Mouse (Mus musculus) forebrain, embryonic 11.5 days (tissue): ENCODE data around the gene Myo9b. TPM values are rescaled to one million over a fixed set of nuclear protein-coding genes. Genes with fewer than 3 reads are reported as not detected.
"Not testable (repeated sequence)": the region's sequence is repeated elsewhere in the genome, so short reads cannot be mapped to it uniquely, and the experiment has no call there.

Experiments
- ATAC-seq: fragments of 200-750 bp; cut with Nextera tagmentation; replicated peaks from 2 replicates; pipeline ENCODE4 v1.8.0; 2017; ENCODE audit warnings: moderate TSS enrichment; ENCODE audit not compliant: low FRiP score
- DNase-seq: peaks from one replicate; pipeline ENCODE4 v3.0.0-alpha.2; 2017; ENCODE audit warnings: low spot score
- H3K27ac ChIP-seq: fragments of 300-500 bp; sonication (generic); 2 replicates; pipeline ENCODE4 v1.5.1; 2014; ENCODE audit warnings: low read depth, low read length
- H3K27me3 ChIP-seq: fragments of 300-500 bp; sonication (generic); 2 replicates; pipeline ENCODE4 v1.6.1; 2014; ENCODE audit warnings: mild to moderate bottlenecking, low read length, mixed read lengths; ENCODE audit not compliant: control insufficient read depth, insufficient read depth
- H3K36me3 ChIP-seq: fragments of 300-500 bp; sonication (generic); 2 replicates; pipeline ENCODE4 v1.6.1; 2014; ENCODE audit warnings: mild to moderate bottlenecking, low read length, moderate library complexity, mixed read lengths; ENCODE audit not compliant: control insufficient read depth, insufficient read depth
- H3K4me1 ChIP-seq: fragments of 300-500 bp; sonication (generic); replicated peaks from 2 replicates; pipeline ENCODE4 v1.6.1; 2014; ENCODE audit warnings: low read length, mixed read lengths; ENCODE audit not compliant: control insufficient read depth, insufficient read depth
- H3K4me2 ChIP-seq: fragments of 300-500 bp; sonication (generic); 2 replicates; pipeline ENCODE4 v1.6.1; 2014; ENCODE audit warnings: low read depth, mild to moderate bottlenecking, low read length, moderate library complexity, mixed read lengths; ENCODE audit not compliant: severe bottlenecking
- H3K4me3 ChIP-seq: fragments of 300-500 bp; sonication (generic); 2 replicates; pipeline ENCODE4 v1.5.1; 2014; ENCODE audit warnings: low read depth, low read length
- H3K9ac ChIP-seq: fragments of 300-500 bp; sonication (generic); 2 replicates; pipeline ENCODE4 v1.6.1; 2014; ENCODE audit warnings: low read length
- H3K9me3 ChIP-seq: fragments of 300-500 bp; sonication (generic); 2 replicates; pipeline ENCODE4 v1.6.1; 2016; ENCODE audit warnings: low read length, mixed read lengths; ENCODE audit not compliant: control insufficient read depth
- WGBS: fragments of 180-500 bp; shearing (Covaris S2); extraction: QIAGEN DNeasy Blood & Tissue Kit; methylation state at CpG from one replicate; pipeline ENCODE4 v1.1.7; 2014; 5-methylcytosine and 5-hydroxymethylcytosine counted together
- polyA plus RNA-seq: library from polyadenylated mRNA; unstranded; fragments of >200 nt; fragmentation: Nextera tagmentation; extraction: Ambion mirVana; gene quantifications from 2 replicates; pipeline ENCODE4 v1.2.1, GENCODE M21; 2014

The Myo9b gene
- polyA plus RNA-seq, 1 experiment from 2014 or later, result 24.3 TPM

- Histone ChIP-seq H3K9me3 (no peaks in the 10 kb centered on the region), H3K27ac (no peak overlapping the region), H3K27me3 (no peaks in the 10 kb centered on the region), H3K36me3 (no peaks in the 10 kb centered on the region), H3K9ac (peak overlapping the region; percentile 77), H3K4me1 (peaks cover 2% of the 10 kb centered on the region; the same call in 1 of the 2 replicates), H3K4me2 (peak overlapping the region; percentile 75), H3K4me3 (peak overlapping the region; percentile 83)
- DNase-seq (no peak), ATAC-seq (no peak)
- 33% methylated on average over 5 of the region's 5 CpGs for WGBS
Measured at GRCm38 (mm10) chr8:71271630-71272029, 884 bp upstream of the Myo9b start.

DNA sequence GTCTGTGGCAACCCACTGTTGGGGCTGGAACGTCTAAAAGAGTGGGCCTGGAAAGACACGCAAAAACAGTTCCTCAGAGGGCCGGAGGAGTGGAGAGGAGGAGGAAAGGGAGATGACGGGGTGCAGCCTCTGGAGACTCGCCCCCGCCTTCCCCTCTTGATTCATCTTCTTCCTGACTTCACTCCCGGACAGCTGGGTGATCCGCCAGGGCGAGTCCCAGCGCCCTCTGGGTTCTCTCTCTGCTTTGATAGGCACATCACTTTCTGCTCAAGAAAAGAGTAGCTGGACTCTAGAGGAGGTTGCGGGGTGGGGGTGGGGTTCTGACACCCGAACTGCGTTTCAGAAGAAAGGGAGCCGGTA lies 617 bp downstream of the Myo9b start:
- Histone ChIP-seq H3K9me3 (no peaks in the 10 kb centered on the region), H3K9ac (peak overlapping the region; percentile 75), H3K27me3 (no peaks in the 10 kb centered on the region), H3K4me3 (peak overlapping the region; percentile 83), H3K36me3 (no peaks in the 10 kb centered on the region), H3K4me1 (peaks cover 2% of the 10 kb centered on the region; the same call in 1 of the 2 replicates), H3K27ac (no peak overlapping the region), H3K4me2 (peak overlapping the region; percentile 75)
- WGBS, result under 1% methylated on average over 14 of the region's 14 CpGs
- DNase-seq (no peak), ATAC-seq (no peak)

GRCm38 (mm10) chr8:71274478-71274877 lies 2.0 kb downstream of the Myo9b start:
- Histone ChIP-seq H3K4me1 (peaks cover 2% of the 10 kb centered on the region; the same call in 1 of the 2 replicates), H3K27ac (no peak overlapping the region), H3K27me3 (no peaks in the 10 kb centered on the region), H3K4me3 (no peak overlapping the region), H3K36me3 (no peaks in the 10 kb centered on the region), H3K9me3 (no peaks in the 10 kb centered on the region), H3K4me2 (no peak overlapping the region), H3K9ac (no peak overlapping the region)
- no peak for DNase-seq
- no peak for ATAC-seq

DNA sequence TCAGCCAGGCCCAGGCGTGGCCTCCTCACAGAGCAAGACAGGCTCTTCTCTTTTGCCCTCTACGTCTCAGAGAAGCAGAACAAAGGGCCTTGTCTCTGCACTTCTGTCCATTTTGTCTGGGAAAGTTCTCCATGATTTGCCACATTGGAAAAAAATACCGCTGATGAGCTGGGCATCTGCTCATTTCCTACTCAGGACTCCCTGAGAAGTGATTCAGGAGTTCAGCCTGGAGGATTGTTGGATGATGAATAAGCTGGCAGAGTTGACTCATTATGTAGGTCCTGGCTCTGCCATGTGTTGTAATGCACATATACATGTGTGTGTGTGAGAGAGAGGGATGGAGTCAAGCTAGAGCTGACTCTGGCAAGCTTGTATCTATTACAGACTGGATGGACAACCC lies 3.7 kb downstream of the Myo9b start:
- H3K27ac ChIP-seq, result no peak overlapping the region
- no peak for ATAC-seq

DNA sequence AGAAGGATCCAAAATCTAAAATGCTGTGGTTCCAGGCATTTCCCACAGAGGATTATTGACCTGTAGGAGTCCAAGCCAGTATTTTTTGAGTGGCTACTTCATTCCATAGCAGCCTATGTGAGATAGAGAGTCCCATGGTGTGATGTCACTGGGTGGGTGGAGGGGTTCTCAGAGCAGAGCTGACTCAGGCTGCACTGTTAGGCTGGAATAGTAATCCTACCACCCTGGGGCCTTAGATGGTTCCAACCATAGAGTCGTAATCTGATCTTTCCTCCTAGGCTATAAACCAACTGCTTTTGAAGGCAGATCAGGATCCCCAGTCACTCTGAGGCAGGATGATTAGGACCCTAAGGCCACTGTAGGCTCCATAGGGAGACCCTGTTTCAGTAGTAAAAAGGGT lies 6.9 kb downstream of the Myo9b start:
- not testable (repeated sequence) for H3K36me3 ChIP-seq, ATAC-seq, H3K9me3 ChIP-seq, H3K27ac ChIP-seq, H3K4me1 ChIP-seq, H3K9ac ChIP-seq, H3K4me3 ChIP-seq, H3K4me2 ChIP-seq, DNase-seq, H3K27me3 ChIP-seq
- WGBS, result 94% methylated on average over 1 of the region's 1 CpGs

More for the DNA sequence above, 3.7 kb downstream of the Myo9b start:
- DNase-seq, result no peak
- H3K4me1 ChIP-seq, result peaks cover 2% of the 10 kb centered on the region; the same call in 1 of the 2 replicates
- H3K4me2 ChIP-seq, result no peak overlapping the region
- H3K36me3 ChIP-seq, result no peaks in the 10 kb centered on the region
- no peak overlapping the region for H3K4me3 ChIP-seq
- WGBS, result 88% methylated on average over 3 of the region's 3 CpGs
- H3K9me3 ChIP-seq, result no peaks in the 10 kb centered on the region
- H3K9ac ChIP-seq, result no peak overlapping the region
- no peaks in the 10 kb centered on the region for H3K27me3 ChIP-seq

- not testable (repeated sequence) for H3K4me1 ChIP-seq, H3K27ac ChIP-seq, H3K4me2 ChIP-seq, DNase-seq, H3K4me3 ChIP-seq, H3K27me3 ChIP-seq, H3K9me3 ChIP-seq, H3K36me3 ChIP-seq, ATAC-seq, H3K9ac ChIP-seq
- WGBS, result 84% methylated on average over 1 of the region's 1 CpGs
Measured at GRCm38 (mm10) chr8:71281731-71282130, 9.2 kb downstream of the Myo9b start.

DNA sequence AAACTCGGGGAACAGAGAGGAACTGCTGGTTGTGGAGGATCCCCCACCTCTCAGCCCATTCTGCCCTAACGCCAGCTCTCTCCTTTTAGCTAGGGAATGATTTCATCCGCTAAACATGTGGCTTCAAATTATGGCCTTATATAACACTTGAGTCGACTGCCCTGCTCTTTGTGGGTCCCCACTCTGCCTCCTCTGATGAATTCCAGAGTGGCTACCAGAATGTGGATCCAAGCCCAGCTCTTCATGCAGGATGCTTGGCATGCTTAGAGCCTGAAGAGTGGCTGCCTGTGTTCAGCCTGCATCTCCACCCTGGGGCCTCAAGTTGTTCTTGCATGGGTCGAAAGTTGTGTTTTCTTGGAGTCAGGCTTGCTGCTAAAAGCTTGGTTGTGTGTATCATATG lies 10.1 kb downstream of the Myo9b start:
- no peak overlapping the region for H3K9ac ChIP-seq
- no peak overlapping the region for H3K27ac ChIP-seq
- WGBS, result 85% methylated on average over 5 of the region's 5 CpGs
- DNase-seq, result no peak
- ATAC-seq, result no peak
- no peaks in the 10 kb centered on the region for H3K9me3 ChIP-seq
- H3K4me2 ChIP-seq, result no peak overlapping the region
- H3K4me3 ChIP-seq, result no peak overlapping the region
- H3K36me3 ChIP-seq, result no peaks in the 10 kb centered on the region
- no peaks in the 10 kb centered on the region for H3K27me3 ChIP-seq
- H3K4me1 ChIP-seq, result no peaks in the 10 kb centered on the region

- H3K36me3 ChIP-seq, H3K27ac ChIP-seq, H3K27me3 ChIP-seq, DNase-seq, H3K9me3 ChIP-seq, H3K9ac ChIP-seq, H3K4me3 ChIP-seq, H3K4me1 ChIP-seq, H3K4me2 ChIP-seq, ATAC-seq: not testable (repeated sequence)
- 83% methylated on average over 2 of the region's 2 CpGs for WGBS
Measured at GRCm38 (mm10) chr8:71286223-71286622, 13.7 kb downstream of the Myo9b start.

DNA sequence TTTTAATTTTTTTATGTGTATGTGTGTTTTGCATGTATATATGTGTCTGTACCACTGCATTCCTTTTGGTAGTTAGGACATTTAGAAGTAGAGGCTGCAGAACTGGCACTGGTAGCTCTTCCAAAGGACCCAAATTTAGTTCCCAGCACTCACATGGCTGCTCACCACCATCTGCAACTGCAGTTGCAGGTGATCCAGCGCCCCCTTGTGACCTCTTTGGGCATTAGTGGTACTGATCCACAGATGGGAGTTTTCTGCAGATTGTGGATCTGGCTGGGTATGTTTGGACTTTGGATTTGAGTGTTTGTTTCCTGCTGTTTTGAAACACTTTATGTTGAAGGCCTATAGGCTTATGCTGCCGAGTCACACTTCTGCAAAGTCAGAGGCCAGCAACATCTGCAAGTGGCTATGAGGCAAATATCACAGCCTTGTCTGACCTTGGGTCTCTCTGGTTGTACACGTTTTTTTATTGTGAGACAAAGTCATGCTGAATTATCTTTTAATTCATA lies 16.0 kb downstream of the Myo9b start:
- no peak overlapping the region for H3K27ac ChIP-seq
- H3K27me3 ChIP-seq, result no peaks in the 10 kb centered on the region
- H3K9ac ChIP-seq, result no peak overlapping the region
- no peaks in the 10 kb centered on the region for H3K9me3 ChIP-seq
- H3K4me3 ChIP-seq, result no peak overlapping the region
- no peak overlapping the region for H3K4me2 ChIP-seq
- ATAC-seq, result no peak
- DNase-seq, result no peak
- H3K36me3 ChIP-seq, result no peaks in the 10 kb centered on the region; the same call in 1 of the 2 replicates
- H3K4me1 ChIP-seq, result no peaks in the 10 kb centered on the region
- whole genome bisulfite sequencing, result 61% methylated on average over 3 of the region's 3 CpGs
